Mouse (Mus musculus) left cerebral cortex, postnatal 14 days (tissue): ENCODE measurements around the gene Cnbp. TPM values are rescaled to one million over a fixed set of nuclear protein-coding genes. Genes with fewer than 3 reads are reported as not detected.

Source experiments
- DNase-seq, 2 experiments: peaks; one replicate each; pipeline ENCODE4 v3.0.0; 2021 to 2022; ENCODE audit warnings: low spot score in 2 of 2, mixed read lengths in 1 of 2
- intact Hi-C: fragments of 180-260 bp; cut with DNase I; formaldehyde crosslinking; loops from one replicate; pipeline ENCODE4 v1.15.1; 2025
- total RNA-seq, 2 experiments: library from RNA; stranded (reverse); gene quantifications; 2 replicates each; pipeline ENCODE4 v1.2.3; 2021

Gene Cnbp
- total RNA-seq, 2 experiments from 2014 or later, result 238 to 247 TPM

DNA sequence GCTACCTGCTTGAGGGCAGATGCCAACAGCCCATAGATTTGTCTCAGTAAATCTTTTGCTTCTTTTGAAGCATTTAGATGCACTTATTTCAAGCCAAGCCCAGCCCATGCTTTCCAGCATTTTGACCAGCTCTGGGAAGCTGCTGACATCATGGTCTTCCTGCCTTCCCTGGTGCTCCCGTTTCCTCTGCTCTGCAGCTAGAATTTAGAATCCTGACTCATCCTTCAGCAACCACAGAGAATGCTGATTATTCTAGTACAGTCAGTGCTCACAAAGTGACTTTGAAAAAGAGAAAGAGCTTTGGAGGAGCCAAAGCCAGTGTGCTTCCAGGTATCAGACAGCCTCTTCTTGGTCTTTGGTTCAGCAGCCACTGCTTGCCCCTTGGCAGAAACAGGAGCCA, 6.2 kb upstream of the Cnbp start:
- intact Hi-C loops, result no loop called here
- DNase-seq, result no peak

DNA sequence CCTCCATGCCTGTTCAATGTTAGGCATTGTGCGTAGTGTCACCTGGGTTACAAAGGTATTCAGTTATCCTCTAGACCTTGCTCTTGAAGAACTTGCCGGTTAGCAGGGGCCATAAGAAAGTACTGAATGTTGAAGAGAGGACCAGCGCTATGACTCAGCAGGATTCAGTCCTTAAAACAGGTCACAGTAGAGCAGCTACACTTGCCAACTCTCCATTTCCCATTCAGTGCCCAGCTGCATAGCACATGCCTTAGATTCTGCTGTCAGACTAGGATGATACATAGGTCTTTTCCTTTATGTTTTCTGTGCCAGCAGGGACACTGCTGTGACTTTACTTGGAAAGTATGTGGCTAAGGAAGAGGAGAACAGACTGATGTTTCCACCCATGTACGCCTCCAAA, 2.5 kb upstream of the Cnbp start:
- DNase-seq, result no peak
- intact Hi-C loops, result no loop called here

DNA sequence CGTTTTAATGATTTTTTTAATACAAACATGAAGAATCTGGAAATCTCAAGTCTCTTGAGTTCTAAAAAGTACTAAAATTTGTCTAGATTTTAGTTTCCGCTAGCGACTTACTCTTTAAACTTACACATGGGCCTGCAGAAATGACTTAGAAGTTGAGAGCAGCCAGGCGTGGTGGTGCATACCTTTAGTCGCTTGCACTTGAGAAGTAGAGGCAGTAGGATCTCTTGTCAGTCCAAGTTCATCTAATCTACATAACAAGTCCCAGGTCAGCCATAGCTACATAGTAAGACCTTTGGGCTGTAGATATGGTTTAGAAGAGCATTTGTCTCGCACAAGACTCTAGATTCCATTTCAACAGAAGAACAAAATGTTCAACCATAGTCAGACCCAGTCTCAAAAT, 965 bp upstream of the Cnbp start:
- intact Hi-C loops, result no loop called here
- DNase-seq, result no peak

DNA sequence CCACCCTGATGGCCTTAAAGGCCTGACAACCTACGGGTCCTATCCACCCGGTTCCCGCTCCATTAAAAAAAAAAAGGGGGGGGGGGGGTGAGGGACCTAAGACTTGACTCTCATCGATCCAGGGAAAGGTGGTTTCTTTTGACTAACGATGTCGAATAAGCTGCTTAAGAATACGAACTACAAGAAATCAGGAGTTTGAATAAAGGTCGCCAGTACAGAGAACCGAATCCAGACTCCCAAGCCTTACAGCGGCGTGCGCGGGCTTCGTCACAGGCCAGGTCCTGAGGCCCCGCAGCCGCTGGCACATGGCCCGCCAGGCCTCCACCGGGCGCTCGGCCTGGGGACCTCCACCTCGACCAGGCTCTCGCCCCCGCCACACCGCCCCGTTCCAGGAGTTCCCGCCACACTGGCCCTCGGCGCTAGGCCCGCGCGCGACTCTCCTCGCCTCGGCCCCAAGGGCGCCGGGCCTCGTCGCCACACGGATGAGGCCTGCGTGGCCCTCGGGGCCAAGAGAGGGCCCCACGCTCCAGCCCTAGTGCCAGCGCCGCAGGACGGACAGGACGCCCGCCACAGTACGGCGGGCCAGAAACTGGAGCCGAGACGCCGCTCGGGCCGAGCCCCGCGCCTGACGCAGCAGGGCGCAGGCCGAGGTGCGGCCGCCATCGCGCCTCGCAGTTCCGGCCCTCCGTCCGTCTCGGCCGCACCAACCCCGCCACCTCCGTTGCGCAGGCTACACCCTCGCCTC, 579 bp downstream of the Cnbp start:
- peak in 1 of 2 experiments; percentile 46 for DNase-seq
- intact Hi-C loops, result no loop called here

DNA sequence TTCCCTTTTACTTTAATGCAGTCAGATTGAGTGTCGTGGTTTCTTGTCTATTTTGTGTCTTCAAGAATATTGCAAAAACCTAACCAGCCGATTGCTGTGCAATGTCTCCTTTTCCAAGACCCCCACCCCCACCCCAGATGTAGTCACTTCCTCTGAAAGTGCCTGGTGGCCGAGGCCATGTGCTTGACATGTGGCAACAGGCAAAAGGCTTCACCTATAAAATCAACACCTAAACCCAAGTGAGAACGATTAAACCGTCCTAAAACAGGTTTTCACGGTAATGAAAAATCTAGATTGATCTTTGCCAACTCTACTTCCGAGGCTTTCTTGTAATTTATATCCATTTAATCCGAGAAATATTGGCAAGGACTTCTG, 1.1 kb downstream of the Cnbp start:
- intact Hi-C loops, result loop anchor here (10.0 kb wide), 1 partner anchor 145 kb away; no protein-coding TSS in a partner anchor

DNA sequence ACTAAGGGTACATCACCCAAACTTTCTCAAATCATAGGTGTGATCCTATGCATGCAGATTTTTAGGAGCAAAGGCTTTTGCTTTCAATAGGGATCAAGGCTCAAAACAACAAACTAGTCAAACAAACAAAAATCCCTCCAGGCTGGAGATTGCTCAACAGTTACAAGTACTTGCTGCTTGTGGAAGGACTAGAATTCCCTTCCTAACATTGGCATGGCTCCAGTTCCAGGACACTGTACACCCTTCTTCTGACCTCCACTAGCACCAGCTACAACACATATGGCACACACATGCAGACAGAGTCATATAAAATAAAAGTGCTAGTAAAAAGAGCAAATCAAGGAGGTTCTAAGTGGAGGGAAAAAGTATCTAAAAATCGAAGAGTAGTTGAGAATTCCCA, 4.1 kb downstream of the Cnbp start:
- intact Hi-C loops, result loop anchor here (10.0 kb wide), 1 partner anchor 148 kb away; no protein-coding TSS in a partner anchor
- no peak for DNase-seq

More for the DNA sequence above, 1.1 kb downstream of the Cnbp start:
- no peak for DNase-seq

DNA sequence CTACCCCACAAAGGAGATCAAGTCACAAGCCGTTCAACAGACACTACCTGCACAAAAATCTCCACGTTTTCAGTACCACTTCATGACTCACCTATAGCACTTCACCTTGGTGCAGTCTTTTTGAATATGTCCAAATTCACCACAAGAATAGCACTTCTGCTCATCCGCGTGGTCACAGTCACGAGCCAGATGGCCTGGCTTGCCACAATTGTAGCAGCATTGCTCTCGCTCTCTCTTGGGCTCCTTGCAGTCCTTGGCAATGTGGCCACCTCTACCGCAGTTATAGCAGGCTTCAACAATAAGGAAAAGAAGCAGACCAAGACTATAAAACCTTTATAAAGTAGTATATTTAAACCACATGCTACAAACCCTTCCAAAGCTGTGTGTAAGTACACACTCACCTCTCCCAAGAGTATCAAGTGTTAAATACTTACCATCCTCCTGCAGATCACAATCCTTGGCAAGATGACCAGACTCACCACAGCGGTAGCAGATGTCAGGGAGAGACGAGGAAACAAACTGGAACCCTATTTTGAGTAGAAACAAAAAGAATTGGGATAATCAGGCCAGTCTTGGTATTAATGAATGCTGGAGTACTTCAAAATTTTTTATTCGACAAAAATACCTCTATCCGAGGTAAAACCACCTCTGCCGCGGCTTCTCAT, 5.7 kb downstream of the Cnbp start:
- intact Hi-C loops, result loop anchor here (10.0 kb wide), 1 partner anchor 150 kb away; no protein-coding TSS in a partner anchor
- DNase-seq, result no peak

DNA sequence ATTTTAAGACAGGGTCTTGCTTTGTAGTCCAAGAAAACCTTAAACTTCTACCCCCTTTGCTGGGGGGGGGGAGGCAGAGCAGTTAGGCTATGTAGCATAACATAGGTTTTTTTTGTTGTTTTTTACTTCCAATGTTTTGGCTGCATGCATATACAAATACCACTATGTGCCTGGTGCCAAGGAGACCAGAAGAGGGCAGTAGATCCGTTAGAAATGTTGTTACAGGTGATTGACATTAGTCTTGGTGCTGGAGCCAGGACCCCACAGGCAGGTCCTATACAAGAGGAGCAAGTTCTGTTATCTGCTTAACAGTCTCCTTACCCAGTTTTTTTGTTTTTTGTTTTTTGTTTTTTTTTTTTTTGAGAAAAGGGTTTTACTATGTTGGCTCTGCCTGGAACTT, 8.7 kb downstream of the Cnbp start:
- no peak for DNase-seq
- intact Hi-C loops, result loop anchor here (5.0 to 10.0 kb wide), 2 partner anchors 45 to 153 kb away; partner anchors contain the start of gene Copg1

DNA sequence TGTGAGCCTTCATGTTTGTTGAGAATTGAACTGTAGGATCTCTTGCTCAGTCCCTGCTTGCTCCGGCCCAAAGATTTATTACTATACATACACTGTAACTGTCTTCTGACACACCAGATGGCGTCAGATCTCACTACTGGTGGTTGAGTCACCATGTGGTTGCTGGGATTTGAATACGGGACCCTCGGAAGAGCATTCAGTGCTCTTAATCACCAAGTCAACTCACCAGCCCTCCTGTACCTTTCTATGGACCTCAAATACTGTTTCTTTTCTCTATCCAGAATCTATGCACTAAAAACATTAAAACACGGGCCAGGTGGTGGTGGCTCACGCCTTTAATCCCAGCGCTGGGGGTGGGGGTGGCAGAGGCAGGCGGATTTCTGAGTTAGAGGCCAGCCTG, 9.3 kb downstream of the Cnbp start:
- intact Hi-C loops, result loop anchor here (5.0 to 10.0 kb wide), 2 partner anchors 46 to 153 kb away; partner anchors contain the start of gene Copg1
- DNase-seq, result no peak

DNA sequence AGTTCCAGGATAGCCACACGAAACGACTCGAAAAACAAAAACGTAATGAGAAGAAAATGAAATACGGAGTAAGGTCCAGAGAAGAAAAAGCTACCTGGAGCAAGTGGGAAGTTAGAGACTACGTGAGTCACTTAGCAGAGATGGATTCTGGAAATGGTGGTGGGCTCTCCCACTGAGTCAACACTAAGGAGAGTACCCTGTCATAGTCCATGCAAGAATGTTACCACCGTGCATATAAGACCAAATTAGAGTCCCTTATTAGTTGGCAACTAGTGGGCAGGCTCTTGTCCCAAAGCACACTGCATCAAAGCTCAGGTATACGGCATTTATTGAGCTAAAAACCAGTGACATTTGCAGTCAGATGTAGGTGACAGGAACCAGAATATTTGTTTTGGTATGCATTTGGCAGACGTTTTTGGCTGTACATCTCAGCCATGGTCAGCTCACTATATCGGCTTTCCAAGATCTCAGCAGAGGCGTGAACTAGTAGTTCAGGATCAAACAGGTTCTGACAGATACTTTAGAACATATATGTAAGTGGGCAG, 11.0 kb downstream of the Cnbp start:
- no peak for DNase-seq
- intact Hi-C loops, result loop anchor here (5.0 to 10.0 kb wide), 2 partner anchors 47 to 155 kb away; partner anchors contain the start of gene Copg1

DNA sequence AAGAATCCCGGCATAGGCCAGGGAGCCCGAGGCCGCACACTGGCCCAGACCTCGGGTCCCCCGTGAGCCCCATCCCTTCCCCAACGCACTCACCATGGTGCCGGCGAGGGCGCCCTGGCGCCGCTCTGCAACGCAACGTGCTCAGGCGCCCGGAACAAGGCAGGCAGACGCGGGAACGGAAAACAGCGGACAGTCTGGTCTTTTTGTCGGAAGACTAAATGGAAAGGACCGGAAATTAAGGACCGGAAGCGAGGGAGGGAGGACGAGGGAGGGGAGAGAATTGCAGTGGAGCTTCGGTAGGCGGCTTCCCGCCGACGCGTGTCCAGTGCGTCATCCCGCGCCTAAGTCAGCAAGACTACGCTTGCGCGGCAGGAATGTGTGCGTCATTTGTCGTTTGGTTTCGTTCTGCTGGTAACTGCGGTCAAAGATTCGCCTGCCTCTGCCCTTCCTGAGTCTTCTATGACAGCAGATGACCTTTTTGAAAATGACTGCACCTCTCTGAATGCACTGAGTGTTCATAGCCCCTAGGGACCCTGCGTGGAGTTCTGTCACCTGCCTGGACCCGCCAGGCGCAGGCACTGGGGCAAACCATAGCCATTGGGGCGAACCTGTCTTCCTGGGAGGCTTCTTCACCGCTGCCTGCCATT, 12.2 kb downstream of the Cnbp start, which contains the start of gene Isy1:
Gene Isy1 (minus strand): TSS at position 248 of the 647 bp plus-strand sequence.
- intact Hi-C loops, result no loop called here
- DNase-seq, result peak; percentile 97 to 98

DNA sequence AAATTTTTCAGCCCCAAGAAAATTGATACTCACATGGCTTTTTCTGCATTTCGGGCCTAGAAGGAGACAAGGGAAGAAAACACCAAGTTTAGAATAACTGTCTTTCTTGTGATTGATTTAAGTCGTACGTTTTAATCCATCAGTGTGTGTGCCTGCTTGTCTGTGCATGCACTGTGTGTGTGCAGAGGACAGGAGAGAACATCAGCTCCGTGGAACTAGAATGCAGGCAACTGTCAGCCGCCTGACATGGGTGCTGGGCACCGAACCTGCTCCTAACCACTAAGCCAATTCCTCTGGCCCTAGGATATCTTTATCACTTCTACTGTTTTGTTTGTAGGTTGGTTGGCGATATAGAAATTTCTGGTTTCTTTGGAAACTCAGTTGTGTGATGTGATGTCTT, 15.2 kb downstream of the Cnbp start, which contains the start of gene Gm45140:
Gene Gm45140 (minus strand): TSS at position 101 of the 400 bp plus-strand sequence.
- intact Hi-C loops, result no loop called here
- DNase-seq, result no peak

DNA sequence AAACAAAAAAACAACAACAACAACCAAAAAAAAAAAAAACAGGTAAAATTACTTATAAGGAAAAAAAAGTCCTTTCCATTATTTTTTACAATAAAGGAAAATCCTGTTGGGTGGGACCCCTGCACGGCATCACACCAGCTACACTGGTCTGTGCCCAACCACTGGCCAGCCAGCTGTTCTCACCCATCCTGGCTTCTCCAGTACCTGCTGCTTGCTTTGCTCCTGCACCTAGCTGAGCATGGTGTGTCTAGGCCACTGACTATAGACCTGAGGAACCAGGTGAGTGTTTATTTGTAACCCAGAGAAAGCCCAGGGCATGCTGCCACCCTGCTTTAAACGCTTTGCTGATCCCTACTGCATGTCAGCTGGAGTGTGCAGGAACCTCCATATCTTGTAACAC, 30.5 kb downstream of the Cnbp start:
- intact Hi-C loops, result no loop called here
- DNase-seq, result no peak

DNA sequence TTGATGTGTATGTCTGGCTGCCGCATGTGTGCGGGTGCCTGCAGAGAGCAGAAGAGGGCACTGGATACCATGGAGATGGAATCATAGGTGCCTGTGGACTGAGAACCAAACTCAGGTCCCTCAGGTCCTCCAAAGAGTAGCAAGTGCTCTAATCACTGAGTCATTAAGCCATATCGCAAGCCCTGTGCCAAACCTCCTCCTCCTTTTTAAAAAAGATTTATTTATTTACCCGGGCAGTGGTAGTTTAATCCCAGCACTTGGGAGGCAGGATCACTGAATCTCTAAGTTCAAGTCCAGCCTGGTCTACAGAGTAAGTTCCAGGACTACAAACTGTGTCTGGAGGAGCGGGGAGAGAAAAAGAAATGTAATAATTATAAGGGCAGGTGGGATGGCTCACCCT, 36.4 kb downstream of the Cnbp start:
- intact Hi-C loops, result no loop called here
- no peak for DNase-seq

DNA sequence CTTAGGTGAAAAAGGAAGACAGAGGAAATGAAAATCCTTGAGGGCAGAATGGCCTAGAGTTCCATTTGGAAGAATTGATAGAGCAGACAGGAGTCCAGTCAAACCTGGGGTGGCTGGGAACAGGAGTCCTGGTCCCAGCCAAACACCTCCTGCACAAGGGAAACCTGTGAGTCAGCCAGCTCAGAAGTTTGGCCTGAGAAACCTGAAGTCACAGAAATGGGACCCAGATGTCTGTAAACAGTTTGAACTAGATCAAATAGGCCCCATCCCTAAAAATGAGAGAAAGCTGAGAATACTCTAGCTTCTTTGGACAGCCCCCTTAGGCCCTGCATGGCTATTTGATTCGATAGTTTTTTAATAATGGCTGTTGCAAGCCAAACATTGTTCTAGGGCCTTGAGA, 38.2 kb downstream of the Cnbp start:
- intact Hi-C loops, result no loop called here
- DNase-seq, result no peak

DNA sequence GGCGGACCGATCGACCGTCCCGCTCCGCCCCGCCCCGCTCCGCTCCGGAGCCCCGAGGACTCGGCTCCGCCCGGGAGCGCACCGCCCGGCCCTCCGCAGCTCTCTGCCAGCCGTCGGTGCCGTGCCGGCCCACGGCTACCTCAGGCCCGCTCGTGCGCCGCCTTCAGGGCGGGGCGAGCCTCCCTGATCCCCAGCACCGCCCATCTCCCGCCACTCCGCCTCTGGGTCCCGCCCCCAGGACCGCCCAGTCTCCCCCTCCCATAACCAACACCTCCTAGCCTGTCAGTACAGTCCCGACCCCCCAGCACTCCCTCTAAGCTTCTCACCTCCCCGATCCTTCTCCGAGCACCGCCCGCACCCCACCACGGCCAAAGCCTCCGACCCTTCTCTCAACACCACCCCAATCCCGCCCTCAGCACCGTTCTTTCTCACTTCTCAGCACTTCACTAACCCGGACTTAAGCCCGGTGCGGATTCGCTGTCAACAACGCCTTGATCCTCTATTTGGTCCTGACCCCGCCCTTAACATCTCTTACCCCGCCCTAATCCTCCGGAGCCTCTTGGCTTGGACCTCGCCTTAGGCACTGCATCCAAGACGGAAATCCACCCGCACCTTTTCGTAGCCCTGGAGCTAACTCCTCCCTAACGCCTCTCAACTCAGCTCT, 39.1 kb downstream of the Cnbp start, which contains the start of gene Rab43:
Gene Rab43 (minus strand): TSS at position 490 of the 664 bp plus-strand sequence.
- intact Hi-C loops, result no loop called here
- peak; percentile 82 to 90 for DNase-seq

DNA sequence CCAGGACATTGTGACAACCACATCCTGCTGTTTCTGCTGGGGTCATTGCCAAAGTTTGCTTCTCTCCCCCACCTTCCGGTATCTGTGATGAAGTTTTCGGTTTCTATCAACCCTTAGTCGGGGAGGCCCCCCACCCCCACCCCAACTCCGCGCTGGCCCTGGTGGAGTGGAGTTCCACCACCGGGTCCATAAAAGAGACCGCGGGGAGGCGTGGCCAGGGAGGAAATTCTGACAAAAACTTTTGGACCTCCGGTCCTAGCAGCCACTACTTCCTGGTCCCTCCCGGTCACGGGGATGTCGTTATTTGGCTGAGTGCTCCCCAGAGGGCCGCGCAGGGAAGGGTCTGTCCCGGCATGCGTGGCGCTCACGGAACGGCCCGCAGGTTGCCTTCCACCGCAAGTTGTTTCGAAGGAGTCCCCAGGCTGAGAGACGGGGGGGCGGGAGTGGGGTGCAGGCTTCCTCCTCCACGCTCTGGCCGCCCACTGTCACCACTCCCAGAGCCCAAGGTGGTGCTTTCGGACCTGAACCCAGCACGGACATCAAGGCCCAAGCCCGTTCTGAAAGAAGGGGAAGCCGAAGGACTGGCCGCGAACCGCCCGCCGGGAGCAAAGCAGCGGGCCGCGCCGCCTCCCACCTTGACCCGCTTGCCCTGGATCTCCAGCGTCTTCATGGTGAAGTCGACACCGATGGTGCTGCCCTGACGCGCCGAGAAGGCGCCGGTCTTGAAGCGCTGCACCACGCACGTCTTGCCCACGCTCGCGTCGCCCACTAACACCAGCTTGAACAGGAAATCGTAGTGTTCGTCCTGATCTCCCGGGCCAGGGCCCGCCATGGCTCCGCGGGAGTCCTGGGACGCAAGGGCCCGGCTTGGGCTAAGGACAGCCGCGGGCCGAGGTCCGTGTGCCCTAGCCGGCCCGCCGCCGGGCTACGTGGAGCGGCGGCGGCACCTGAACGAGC, 39.9 kb downstream of the Cnbp start:
- intact Hi-C loops, result no loop called here
- peak; percentile 47 to 64 for DNase-seq

DNA sequence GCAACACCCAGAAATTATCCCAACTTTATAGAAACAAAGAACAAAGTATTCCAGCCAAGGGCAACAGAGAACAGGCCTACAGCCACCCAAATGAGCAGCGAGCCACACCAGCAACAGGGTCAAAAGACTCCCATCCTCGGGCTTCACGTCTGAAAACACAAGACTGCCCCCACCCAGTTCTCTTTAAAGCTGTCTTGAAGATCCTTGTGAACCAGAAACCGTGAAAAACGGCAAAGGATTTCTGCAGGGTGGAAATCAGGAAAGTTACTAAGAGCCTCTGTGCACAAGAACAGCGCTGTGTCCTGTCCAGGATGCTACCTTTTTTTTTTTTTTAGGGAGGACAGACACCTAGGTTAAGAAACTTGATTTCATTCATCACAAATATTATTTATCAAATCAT, 40.6 kb downstream of the Cnbp start:
- no peak for DNase-seq
- intact Hi-C loops, result no loop called here
